Mouse (Mus musculus) liver, embryonic 14.5 days (tissue): ENCODE results near the gene Mboat2. TPM values are rescaled to one million over a fixed set of nuclear protein-coding genes. Genes with fewer than 3 reads are reported as not detected.
A peak's percentile ranks its signal among the peaks of the same experiment; 100 is the strongest.

Source experiments
- ATAC-seq: fragments of 200-750 bp; cut with Nextera tagmentation; 2 replicates; pipeline ENCODE4 v1.8.0; 2017; ENCODE audit warnings: moderate number of reproducible peaks, mild to moderate bottlenecking, moderate library complexity; ENCODE audit not compliant: insufficient read depth
- DNase-seq, 3 experiments: peaks; one replicate each; pipeline ENCODE4 v3.0.0-alpha.2; 2012 to 2013; ENCODE audit warnings: low read depth in 3 of 3, low spot score in 3 of 3
- H3K27ac ChIP-seq: fragments of 300-500 bp; sonication (generic); 2 replicates; pipeline ENCODE4 v1.5.1; 2014; ENCODE audit warnings: moderate library complexity, mild to moderate bottlenecking, control low read depth, inconsistent platforms
- H3K27me3 ChIP-seq: fragments of 300-500 bp; sonication (generic); 2 replicates; pipeline ENCODE4 v1.6.1; 2014; ENCODE audit warnings: mild to moderate bottlenecking, low read length, moderate library complexity; ENCODE audit not compliant: control insufficient read depth, insufficient read depth
- H3K36me3 ChIP-seq: fragments of 300-500 bp; sonication (generic); replicated peaks from 2 replicates; pipeline ENCODE4 v1.6.1; 2014; ENCODE audit warnings: low read depth; ENCODE audit not compliant: control insufficient read depth, insufficient read depth
- H3K4me1 ChIP-seq, 2 experiments: fragments of 200-500 bp in 1 of 2; fragments of 300-500 bp in 1 of 2; sonication (generic) in 1 of 2; replicated peaks; 2 replicates each; pipeline ENCODE4 v1.6.1; 2012 to 2014; ENCODE audit warnings: antibody characterized with exemption in 1 of 2, inconsistent platforms in 1 of 2, low read length in 1 of 2; ENCODE audit not compliant: control insufficient read depth in 2 of 2, insufficient read depth in 2 of 2
- H3K4me2 ChIP-seq: fragments of 300-500 bp; sonication (generic); 2 replicates; pipeline ENCODE4 v1.6.1; 2014; ENCODE audit warnings: low read depth, mild to moderate bottlenecking, control low read depth, moderate library complexity
- H3K4me3 ChIP-seq, 2 experiments: fragments of 200-500 bp in 1 of 2; fragments of 300-500 bp in 1 of 2; sonication (generic) in 1 of 2; 2 replicates each; pipeline ENCODE4 v1.5.1; 2012 to 2014; ENCODE audit warnings: low read depth in 2 of 2, low read length in 2 of 2, mild to moderate bottlenecking in 2 of 2, control low read depth in 1 of 2, inconsistent platforms in 1 of 2, moderate library complexity in 1 of 2; ENCODE audit not compliant: insufficient read depth in 1 of 2
- H3K9ac ChIP-seq: fragments of 300-500 bp; sonication (generic); replicated peaks from 2 replicates; pipeline ENCODE4 v1.6.1; 2014; ENCODE audit warnings: mild to moderate bottlenecking, control low read depth, moderate library complexity
- H3K9me3 ChIP-seq: fragments of 300-500 bp; sonication (generic); 2 replicates; pipeline ENCODE4 v1.6.1; 2016; ENCODE audit warnings: low read length, mixed read lengths; ENCODE audit not compliant: control insufficient read depth
- CTCF ChIP-seq: IDR thresholded peaks from 2 replicates; pipeline ENCODE4 v1.5.1; 2016; ENCODE audit warnings: antibody characterized with exemption, low read depth, control low read depth
- EP300 ChIP-seq: IDR thresholded peaks from 2 replicates; pipeline ENCODE4 v1.6.1; 2016; ENCODE audit warnings: antibody characterized with exemption, low read depth
- WGBS: fragments of 180-500 bp; shearing (Covaris S2); extraction: QIAGEN DNeasy Blood & Tissue Kit; methylation state at CpG from one replicate; pipeline ENCODE4 v1.1.7; 2014; ENCODE audit not compliant: insufficient replicate concordance; 5-methylcytosine and 5-hydroxymethylcytosine counted together
- polyA plus RNA-seq, 2 experiments: library from polyadenylated mRNA; depleted of rRNA in 1 of 2; stranded (reverse) in 1 of 2; unstranded in 1 of 2; fragments of >200 nt; fragmentation: Nextera tagmentation in 1 of 2; extraction: Ambion mirVana in 1 of 2; gene quantifications; 2 replicates each; pipeline versions ENCODE4 v1.2.1 to v1.2.3; 2012 to 2014

The Mboat2 gene
- polyA plus RNA-seq, 2 experiments: 1.3 to 3.6 TPM

- Histone ChIP-seq H3K36me3 (no peaks in the 10 kb centered on the region), H3K9me3 (no peaks in the 10 kb centered on the region), H3K4me3 (no peak overlapping the region), H3K9ac (no peak overlapping the region), H3K27ac (no peak overlapping the region), H3K4me1 (peaks cover 17 to 22% of the 10 kb centered on the region in 2 experiments), H3K4me2 (no peak overlapping the region), H3K27me3 (no peaks in the 10 kb centered on the region)
- 79% methylated on average over 7 of the region's 7 CpGs for WGBS
- DNase-seq (no peak), ATAC-seq (no peak)
- no peak for TF ChIP-seq CTCF
- no peak for TF ChIP-seq EP300
These were observed 113.9 kb downstream of the Mboat2 start for GRCm38 (mm10) chr12:24944597-24944996.

- Histone ChIP-seq H3K36me3 (no peaks in the 10 kb centered on the region), H3K27ac (no peak overlapping the region), H3K4me3 (no peak overlapping the region), H3K9me3 (no peaks in the 10 kb centered on the region), H3K9ac (no peak overlapping the region), H3K4me2 (no peak overlapping the region), H3K27me3 (no peaks in the 10 kb centered on the region), H3K4me1 (peaks cover 17 to 18% of the 10 kb centered on the region in 2 experiments)
- DNase-seq (no peak), ATAC-seq (no peak)
- WGBS: 88% methylated on average over 14 of the region's 14 CpGs
- TF ChIP-seq EP300: no peak
- TF ChIP-seq CTCF: no peak
These were observed 116.4 kb downstream of the Mboat2 start for GRCm38 (mm10) chr12:24947065-24947464.

GRCm38 (mm10) chr12:24948344-24948743 lies 117.7 kb downstream of the Mboat2 start:
- Histone ChIP-seq H3K27me3 (no peaks in the 10 kb centered on the region), H3K36me3 (no peaks in the 10 kb centered on the region), H3K9ac (no peak overlapping the region), H3K27ac (no peak overlapping the region), H3K4me2 (no peak overlapping the region), H3K4me1 (peaks cover 5% of the 10 kb centered on the region in 2 experiments), H3K9me3 (no peaks in the 10 kb centered on the region), H3K4me3 (no peak overlapping the region)
- WGBS: 53% methylated on average over 3 of the region's 3 CpGs
- peak; percentile 37 to 49 (median 45) for DNase-seq
- TF ChIP-seq CTCF (peak; percentile 87), EP300 (peak; percentile 32; the same call in 1 of the 2 replicates)
- ATAC-seq: no peak

- 77% methylated on average over 7 of the region's 7 CpGs for WGBS
- Histone ChIP-seq H3K27ac (no peak overlapping the region), H3K9me3 (no peaks in the 10 kb centered on the region), H3K36me3 (no peaks in the 10 kb centered on the region), H3K27me3 (no peaks in the 10 kb centered on the region), H3K4me3 (no peak overlapping the region), H3K4me1 (no peaks in the 10 kb centered on the region), H3K9ac (no peak overlapping the region), H3K4me2 (no peak overlapping the region)
- ATAC-seq (no peak), DNase-seq (peak in 2 of 3 experiments; percentile 39 to 42)
- TF ChIP-seq EP300: no peak
- TF ChIP-seq CTCF: peak; percentile 86
These were observed 119.8 kb downstream of the Mboat2 start for GRCm38 (mm10) chr12:24950376-24951046.

GRCm38 (mm10) chr12:24952147-24952546 lies 121.5 kb downstream of the Mboat2 start:
- Histone ChIP-seq H3K27ac (no peak overlapping the region), H3K27me3 (no peaks in the 10 kb centered on the region), H3K9me3 (no peaks in the 10 kb centered on the region), H3K36me3 (no peaks in the 10 kb centered on the region), H3K4me2 (no peak overlapping the region), H3K9ac (no peak overlapping the region), H3K4me1 (no peaks in the 10 kb centered on the region), H3K4me3 (no peak overlapping the region)
- DNase-seq (peak; percentile 46 to 51 (median 46)), ATAC-seq (no peak)
- TF ChIP-seq EP300 (no peak), CTCF (peak; percentile 93)
- 24% methylated on average over 6 of the region's 6 CpGs for WGBS
